Mouse (Mus musculus) embryonic stem cell, embryonic (primary cell): ENCODE measurements around the gene Narfl.

ENCODE experiments used
- CTCF ChIA-PET, 4 experiments: fragments of 300-600 bp in 2 of 4; fragments of 350-600 bp in 2 of 4; sonication (Branson Sonifier 250); formaldehyde crosslinking; loops; one replicate each; lab custom pipeline; 2022; ENCODE audit warnings: inconsistent platforms in 2 of 4; lab: Charles Lee
- POLR2A ChIA-PET, 4 experiments: fragments of 300-600 bp in 2 of 4; fragments of 350-600 bp in 2 of 4; sonication (Branson Sonifier 250); formaldehyde crosslinking; loops; one replicate each; lab custom pipeline; 2022; ENCODE audit warnings: antibody characterized with exemption in 4 of 4, inconsistent platforms in 1 of 4; lab: Charles Lee

The Narfl gene

GRCm38 (mm10) chr17:25773549-25774120 lies at the start of gene Narfl:
Narfl (plus strand) TSS chr17:25773776.
- CTCF ChIA-PET, result interaction anchor here (0.6 to 2.7 kb wide), 47 partner anchors 8 to 296 kb away, joined by 3 to 20 read pairs (median 5); partner anchors contain the start of genes Chtf18 (in 4 of the 4), Rpusd1 (in 4 of the 4), Haghl (in 2 of the 4) and Metrn (in 2 of the 4)
- POLR2A ChIA-PET, result interaction anchor here (0.6 to 4.1 kb wide), 33 partner anchors 8 to 479 kb away, joined by 3 to 31 read pairs (median 6); partner anchors contain the start of genes Chtf18 (in 3 of the 4), Haghl (in 3 of the 4), Rpusd1 (in 3 of the 4) and Stub1 (in 2 of the 4)

GRCm38 (mm10) chr17:25723919-25724318 lies 49.7 kb upstream of the Narfl start:
- ChIA-PET CTCF (interaction anchor here (0.6 to 3.5 kb wide), 61 partner anchors 8 to 910 kb away, joined by 3 to 22 read pairs (median 4); partner anchors contain the start of genes Narfl (in 4 of the 4), Mslnl (in 3 of the 4), Haghl (in 2 of the 4) and Metrn (in 2 of the 4)), POLR2A (interaction anchor here in 3 of 4 experiments (0.6 to 10.8 kb wide), 35 partner anchors 8 to 469 kb away, joined by 3 to 137 read pairs (median 4); partner anchors contain the start of genes Haghl (in 2 of the 3), Lmf1 (in 2 of the 3), Msln (in 2 of the 3) and Sox8 (in 2 of the 3))

- ChIA-PET CTCF (no interaction called here), POLR2A (interaction anchor here in 1 of 4 experiments (1.3 to 10.8 kb wide), 2 partner anchors 9 to 34 kb away, joined by 3 to 137 read pairs; partner anchors contain the start of gene Msln)
Measured at GRCm38 (mm10) chr17:25725264-25725663, 48.3 kb upstream of the Narfl start.

GRCm38 (mm10) chr17:25727265-25728008 lies 46.1 kb upstream of the Narfl start, which contains the start of the genes Chtf18 and Rpusd1:
Chtf18 (minus strand) TSS chr17:25727419.
Rpusd1 (plus strand) TSS chr17:25727670.
- POLR2A ChIA-PET, result interaction anchor here (0.5 to 10.8 kb wide), 100 partner anchors 9 to 1200 kb away, joined by 3 to 137 read pairs (median 4); partner anchors contain the start of genes Gng13 (in 4 of the 4), Stub1 (in 4 of the 4), Jmjd8 (in 3 of the 4) and Msln (in 3 of the 4)
- CTCF ChIA-PET, result interaction anchor here (0.5 to 1.7 kb wide), 40 partner anchors 8 to 782 kb away, joined by 3 to 16 read pairs (median 4); partner anchors contain the start of genes Narfl (in 4 of the 4), Gng13 (in 1 of the 4), Haghl (in 1 of the 4) and Jmjd8 (in 1 of the 4)

- ChIA-PET CTCF (interaction anchor here (0.5 to 1.7 kb wide), 32 partner anchors 8 to 781 kb away, joined by 3 to 16 read pairs (median 5); partner anchors contain the start of genes Narfl (in 3 of the 4), Gng13 (in 1 of the 4), Haghl (in 1 of the 4) and Jmjd8 (in 1 of the 4)), POLR2A (interaction anchor here (0.6 to 10.8 kb wide), 85 partner anchors 8 to 1200 kb away, joined by 3 to 137 read pairs (median 4); partner anchors contain the start of genes Gng13 (in 3 of the 4), Msln (in 3 of the 4), Stub1 (in 3 of the 4) and AC134908.4 (in 2 of the 4))
Measured at GRCm38 (mm10) chr17:25728009-25728270, 45.6 kb upstream of the Narfl start.

GRCm38 (mm10) chr17:25732082-25732481 lies 41.5 kb upstream of the Narfl start:
- CTCF ChIA-PET, result interaction anchor here (0.6 to 2.7 kb wide), 58 partner anchors 8 to 432 kb away, joined by 3 to 49 read pairs (median 5); partner anchors contain the start of genes Metrn (in 3 of the 4), Narfl (in 3 of the 4), Haghl (in 2 of the 4) and Msln (in 2 of the 4)
- POLR2A ChIA-PET, result interaction anchor here (0.5 to 10.8 kb wide), 38 partner anchors 8 to 1049 kb away, joined by 3 to 137 read pairs (median 4); partner anchors contain the start of genes Gng13 (in 3 of the 4), Metrn (in 1 of the 4), Msln (in 1 of the 4) and Narfl (in 1 of the 4)

GRCm38 (mm10) chr17:25735246-25735645 lies 38.3 kb upstream of the Narfl start:
- POLR2A ChIA-PET, result interaction anchor here in 3 of 4 experiments (0.5 to 2.5 kb wide), 7 partner anchors 8 to 98 kb away, joined by 3 to 15 read pairs (median 4); partner anchors contain the start of genes Chtf18 (in 1 of the 3), Metrn (in 1 of the 3), Msln (in 1 of the 3) and Rpusd1 (in 1 of the 3)
- CTCF ChIA-PET, result interaction anchor here in 3 of 4 experiments (0.7 to 2.3 kb wide), 6 partner anchors 8 to 1343 kb away, joined by 3 to 9 read pairs (median 6); partner anchors contain the start of genes Chtf18 (in 1 of the 3) and Rpusd1 (in 1 of the 3)

GRCm38 (mm10) chr17:25735745-25736144 lies 37.8 kb upstream of the Narfl start, which contains the start of gene Mslnl:
Mslnl (plus strand) TSS chr17:25736042.
- CTCF ChIA-PET, result interaction anchor here in 3 of 4 experiments (0.6 to 2.3 kb wide), 9 partner anchors 8 to 1344 kb away, joined by 3 to 9 read pairs (median 3); partner anchors contain the start of genes Chtf18 (in 1 of the 3) and Rpusd1 (in 1 of the 3)
- POLR2A ChIA-PET, result interaction anchor here in 3 of 4 experiments (0.5 to 2.5 kb wide), 10 partner anchors 9 to 526 kb away, joined by 3 to 15 read pairs (median 4); partner anchors contain the start of genes Chtf18 (in 1 of the 3), Msln (in 1 of the 3), Rpusd1 (in 1 of the 3) and Stub1 (in 1 of the 3)

- CTCF ChIA-PET, result interaction anchor here in 3 of 4 experiments (0.6 to 1.4 kb wide), 4 partner anchors 12 to 290 kb away, joined by 3 to 7 read pairs (median 6); partner anchors contain the start of gene Chtf18 (in 1 of the 3)
- POLR2A ChIA-PET, result interaction anchor here in 2 of 4 experiments (1.3 to 2.3 kb wide), 7 partner anchors 11 to 31 kb away, joined by 3 to 12 read pairs (median 5); partner anchors contain the start of genes Chtf18 (in 1 of the 2) and Rpusd1 (in 1 of the 2)
Measured at GRCm38 (mm10) chr17:25738861-25739260, 34.7 kb upstream of the Narfl start.

- ChIA-PET POLR2A (interaction anchor here (0.6 to 2.6 kb wide), 26 partner anchors 9 to 1770 kb away, joined by 3 to 16 read pairs (median 4); partner anchors contain the start of genes Rpusd1 (in 3 of the 4), Chtf18 (in 2 of the 4), Msln (in 2 of the 4) and AC134908.4 (in 1 of the 4)), CTCF (interaction anchor here (0.6 to 1.9 kb wide), 9 partner anchors 9 to 1346 kb away, joined by 3 to 11 read pairs (median 6); no protein-coding TSS in a partner anchor)
Measured at GRCm38 (mm10) chr17:25741471-25741870, 32.1 kb upstream of the Narfl start.

- POLR2A ChIA-PET, result interaction anchor here in 3 of 4 experiments (0.6 to 3.0 kb wide), 14 partner anchors 8 to 639 kb away, joined by 3 to 26 read pairs (median 6); partner anchors contain the start of genes Gng13 (in 2 of the 3), Msln (in 2 of the 3), Chtf18 (in 1 of the 3) and Haghl (in 1 of the 3)
- CTCF ChIA-PET, result interaction anchor here (0.5 to 1.5 kb wide), 6 partner anchors 8 to 1148 kb away, joined by 3 to 11 read pairs (median 5); no protein-coding TSS in a partner anchor
Measured at GRCm38 (mm10) chr17:25743831-25744230, 29.7 kb upstream of the Narfl start.

- ChIA-PET CTCF (interaction anchor here in 3 of 4 experiments (0.6 to 1.5 kb wide), 11 partner anchors 8 to 922 kb away, joined by 3 to 11 read pairs (median 3); no protein-coding TSS in a partner anchor), POLR2A (interaction anchor here (0.6 to 3.0 kb wide), 20 partner anchors 8 to 1556 kb away, joined by 3 to 26 read pairs (median 5); partner anchors contain the start of genes Gng13 (in 2 of the 4), Msln (in 2 of the 4), Chtf18 (in 1 of the 4) and Haghl (in 1 of the 4))
Measured at GRCm38 (mm10) chr17:25744311-25744710, 29.3 kb upstream of the Narfl start.

GRCm38 (mm10) chr17:25748238-25748637 lies 25.3 kb upstream of the Narfl start:
- CTCF ChIA-PET, result no interaction called here
- POLR2A ChIA-PET, result interaction anchor here in 1 of 4 experiments (2.4 kb wide), 1 partner anchor 8 kb away, joined by 14 read pairs; no protein-coding TSS in a partner anchor

- POLR2A ChIA-PET, result no interaction called here
- CTCF ChIA-PET, result no interaction called here
Measured at GRCm38 (mm10) chr17:25749314-25749713, 24.3 kb upstream of the Narfl start.

- ChIA-PET POLR2A (interaction anchor here in 1 of 4 experiments (1.3 kb wide), 2 partner anchors 24 to 27 kb away, joined by 3 to 4 read pairs; partner anchors contain the start of genes Chtf18 and Rpusd1), CTCF (interaction anchor here in 1 of 4 experiments (1.3 kb wide), 1 partner anchor 49 kb away, joined by 3 read pairs; no protein-coding TSS in a partner anchor)
Measured at GRCm38 (mm10) chr17:25751446-25751845, 22.1 kb upstream of the Narfl start.
